8 mouse cellular contexts compared by ENCODE assay signal in genomic region chr17:56039345-56039744, GRCm38 (mm10). TPM values are rescaled to one million over a fixed set of nuclear protein-coding genes. Genes with fewer than 3 reads are reported as not detected.
DNase-seq lines count a peak whose midpoint lies in the region; ATAC-seq and TF ChIP-seq lines count a peak whose summit lies in the region.

No protein-coding gene starts in this region.

- no peak for TF ChIP-seq POLR2A in limb, embryonic 14.5 days (IDR thresholded peaks at IDR 0.05; ENCODE audit: borderline replicate concordance, extremely low read depth, insufficient read depth, insufficient read length)

- no peak overlapping the region; the same call in 1 of the 2 replicates for H3K9ac ChIP-seq in forebrain, embryonic 11.5 days (ENCODE audit: low read length)
- no peak overlapping the region for H3K9ac ChIP-seq in neural tube, embryonic 12.5 days
- H3K9ac ChIP-seq in limb, embryonic 14.5 days (ENCODE audit: low read depth, low read length, severe bottlenecking) = no peak overlapping the region
- no peak overlapping the region for H3K9ac ChIP-seq in stomach, embryonic 15.5 days

- no peaks in the 10 kb centered on the region for H3K9me3 ChIP-seq in forebrain, embryonic 10.5 days
- no peaks in the 10 kb centered on the region for H3K9me3 ChIP-seq in forebrain, embryonic 11.5 days (ENCODE audit: control insufficient read depth, low read length)
- no peaks in the 10 kb centered on the region for H3K9me3 ChIP-seq in neural tube, embryonic 12.5 days
- no peaks in the 10 kb centered on the region for H3K9me3 ChIP-seq in limb, embryonic 14.5 days (ENCODE audit: control insufficient read depth, low read length)
- no peaks in the 10 kb centered on the region for H3K9me3 ChIP-seq in stomach, embryonic 15.5 days

- peaks cover 29% of the 10 kb centered on the region for H3K36me3 ChIP-seq in forebrain, embryonic 10.5 days (replicated peaks)
- H3K36me3 ChIP-seq in forebrain, embryonic 11.5 days (ENCODE audit: control insufficient read depth, insufficient read depth, low read length) = peaks cover 2% of the 10 kb centered on the region; the same call in 1 of the 2 replicates
- peaks cover 9% of the 10 kb centered on the region; the same call in 1 of the 2 replicates for H3K36me3 ChIP-seq in neural tube, embryonic 12.5 days
- peaks cover 14% of the 10 kb centered on the region for H3K36me3 ChIP-seq in limb, embryonic 14.5 days (ENCODE audit: control insufficient read depth, insufficient read depth, low read length)
- H3K36me3 ChIP-seq in stomach, embryonic 15.5 days = no peaks in the 10 kb centered on the region

- H3K4me3 ChIP-seq in forebrain, embryonic 10.5 days = peak overlapping the region; percentile 91
- no peak overlapping the region for H3K4me3 ChIP-seq in forebrain, embryonic 11.5 days (ENCODE audit: low read depth, low read length)
- no peak overlapping the region for H3K4me3 ChIP-seq in neural tube, embryonic 12.5 days
- H3K4me3 ChIP-seq in limb, embryonic 14.5 days (replicated peaks; ENCODE audit: low read length) = peak overlapping the region; percentile 82
- H3K4me3 ChIP-seq in stomach, embryonic 15.5 days (replicated peaks) = peak overlapping the region; percentile 74; the same call in 1 of the 2 replicates

- H3K27ac ChIP-seq in forebrain, embryonic 10.5 days = peak overlapping the region; percentile 96; the same call in 1 of the 2 replicates
- no peak overlapping the region for H3K27ac ChIP-seq in forebrain, embryonic 11.5 days (ENCODE audit: low read depth, low read length)
- H3K27ac ChIP-seq in neural tube, embryonic 12.5 days = no peak overlapping the region
- no peak overlapping the region for H3K27ac ChIP-seq in limb, embryonic 14.5 days (replicated peaks; ENCODE audit: low read depth, low read length)
- H3K27ac ChIP-seq in stomach, embryonic 15.5 days = no peak overlapping the region; the same call in 1 of the 2 replicates

- 80% methylated on average over 4 of the region's 4 CpGs for WGBS in forebrain, embryonic 10.5 days
- 84% methylated on average over 4 of the region's 4 CpGs for WGBS in forebrain, embryonic 11.5 days
- 80% methylated on average over 4 of the region's 4 CpGs for WGBS in neural tube, embryonic 12.5 days
- WGBS in limb, embryonic 14.5 days = 73% methylated on average over 4 of the region's 4 CpGs
- 73% methylated on average over 4 of the region's 4 CpGs for WGBS in stomach, embryonic 15.5 days

- no peak overlapping the region; the same call in 1 of the 2 replicates for H3K4me2 ChIP-seq in forebrain, embryonic 11.5 days (ENCODE audit: low read depth, low read length, severe bottlenecking)
- H3K4me2 ChIP-seq in neural tube, embryonic 12.5 days (replicated peaks) = peak overlapping the region; percentile 85
- H3K4me2 ChIP-seq in limb, embryonic 14.5 days (replicated peaks; ENCODE audit: low read depth, low read length, severe bottlenecking) = peak overlapping the region; percentile 58; the same call in 1 of the 2 replicates
- peak overlapping the region; percentile 77 for H3K4me2 ChIP-seq in stomach, embryonic 15.5 days

- H3K27me3 ChIP-seq in forebrain, embryonic 10.5 days (ENCODE audit: poor library complexity, severe bottlenecking) = no peaks in the 10 kb centered on the region
- no peaks in the 10 kb centered on the region for H3K27me3 ChIP-seq in forebrain, embryonic 11.5 days (ENCODE audit: control insufficient read depth, insufficient read depth, low read length)
- no peaks in the 10 kb centered on the region for H3K27me3 ChIP-seq in neural tube, embryonic 12.5 days (replicated peaks)
- H3K27me3 ChIP-seq in limb, embryonic 14.5 days (ENCODE audit: control insufficient read depth, insufficient read depth, low read length) = no peaks in the 10 kb centered on the region
- H3K27me3 ChIP-seq in stomach, embryonic 15.5 days (replicated peaks) = no peaks in the 10 kb centered on the region

- ATAC-seq in forebrain, embryonic 11.5 days (replicated peaks; ENCODE audit: low FRiP score) = no peak
- no peak for ATAC-seq in neural tube, embryonic 12.5 days (ENCODE audit: low FRiP score, low read depth)
- ATAC-seq in limb, embryonic 14.5 days (ENCODE audit: low FRiP score, low read depth) = no peak
- no peak for ATAC-seq in stomach, embryonic 15.5 days (ENCODE audit: insufficient read depth, low FRiP score, low read depth)

- H3K4me1 ChIP-seq in forebrain, embryonic 10.5 days = peaks cover 42% of the 10 kb centered on the region
- peaks cover 15% of the 10 kb centered on the region for H3K4me1 ChIP-seq in forebrain, embryonic 11.5 days (replicated peaks; ENCODE audit: control insufficient read depth, insufficient read depth, low read length)
- peaks cover 26% of the 10 kb centered on the region for H3K4me1 ChIP-seq in neural tube, embryonic 12.5 days
- peaks cover 20% of the 10 kb centered on the region for H3K4me1 ChIP-seq in limb, embryonic 14.5 days (ENCODE audit: control insufficient read depth, insufficient read depth, low read length)
- peaks cover 23% of the 10 kb centered on the region for H3K4me1 ChIP-seq in stomach, embryonic 15.5 days

- no peak for DNase-seq in forebrain, embryonic 10.5 days (ENCODE audit: extremely low spot score, low spot score)
- DNase-seq in forebrain, embryonic 11.5 days (ENCODE audit: low spot score) = no peak
- no peak for DNase-seq in neural tube, embryonic 10.5 days (ENCODE audit: extremely low spot score, low spot score)
- no peak for DNase-seq in limb, embryonic 14.5 days (ENCODE audit: low spot score)
- DNase-seq in cerebellum, postnatal 25 days = no peak
- no peak for DNase-seq in right cerebral cortex, adult 2 months (ENCODE audit: low spot score in 2 of 2)

RNA-seq across cellular contexts. Expression of gene Chaf1a, which starts 0.9 kb away (rescaled TPM):
- 53.9 and 54.7 TPM in 2 replicates for polyA plus RNA-seq in forebrain, embryonic 10.5 days (2016; fragmentation: Nextera tagmentation; extraction: Ambion mirVana)
- 38.0 and 38.6 TPM in 2 replicates for polyA plus RNA-seq in forebrain, embryonic 11.5 days (2014; fragmentation: Nextera tagmentation; extraction: Ambion mirVana)
- polyA plus RNA-seq in neural tube, embryonic 12.5 days (2016; fragmentation: Nextera tagmentation; extraction: Ambion mirVana) = 25.3 and 29.6 TPM in 2 replicates
- polyA plus RNA-seq in limb, embryonic 14.5 days (2012; rRNA removed) = 22.8 and 25.1 TPM in 2 replicates
- 18.4 and 19.3 TPM in 2 replicates for polyA plus RNA-seq in limb, embryonic 14.5 days (2014; fragmentation: Nextera tagmentation; extraction: Ambion mirVana)
- 21.7 and 22.4 TPM in 2 replicates for polyA plus RNA-seq in stomach, embryonic 15.5 days (2015; fragmentation: Nextera tagmentation; extraction: Ambion mirVana)

RNA-seq across cellular contexts. Expression of gene Sh3gl1, which starts 2.9 kb away (rescaled TPM):
- 152 and 157 TPM in 2 replicates for polyA plus RNA-seq in forebrain, embryonic 10.5 days (2016; fragmentation: Nextera tagmentation; extraction: Ambion mirVana)
- 129 and 133 TPM in 2 replicates for polyA plus RNA-seq in forebrain, embryonic 11.5 days (2014; fragmentation: Nextera tagmentation; extraction: Ambion mirVana)
- 134 TPM in 2 replicates for polyA plus RNA-seq in neural tube, embryonic 12.5 days (2016; fragmentation: Nextera tagmentation; extraction: Ambion mirVana)
- 176 and 194 TPM in 2 replicates for polyA plus RNA-seq in limb, embryonic 14.5 days (2012; rRNA removed)
- polyA plus RNA-seq in limb, embryonic 14.5 days (2014; fragmentation: Nextera tagmentation; extraction: Ambion mirVana) = 166 and 178 TPM in 2 replicates
- 136 and 142 TPM in 2 replicates for polyA plus RNA-seq in stomach, embryonic 15.5 days (2015; fragmentation: Nextera tagmentation; extraction: Ambion mirVana)

RNA-seq across cellular contexts. Expression of gene Mpnd, which starts 33.8 kb away (rescaled TPM):
- polyA plus RNA-seq in forebrain, embryonic 10.5 days (2016; fragmentation: Nextera tagmentation; extraction: Ambion mirVana) = 105 and 114 TPM in 2 replicates
- polyA plus RNA-seq in forebrain, embryonic 11.5 days (2014; fragmentation: Nextera tagmentation; extraction: Ambion mirVana) = 164 and 191 TPM in 2 replicates
- polyA plus RNA-seq in neural tube, embryonic 12.5 days (2016; fragmentation: Nextera tagmentation; extraction: Ambion mirVana) = 209 and 214 TPM in 2 replicates
- polyA plus RNA-seq in limb, embryonic 14.5 days (2012; rRNA removed) = 118 and 148 TPM in 2 replicates
- polyA plus RNA-seq in limb, embryonic 14.5 days (2014; fragmentation: Nextera tagmentation; extraction: Ambion mirVana) = 101 and 114 TPM in 2 replicates
- polyA plus RNA-seq in stomach, embryonic 15.5 days (2015; fragmentation: Nextera tagmentation; extraction: Ambion mirVana) = 89.7 and 91.8 TPM in 2 replicates

RNA-seq across cellular contexts. Expression of gene Stap2, which starts 34.0 kb away (rescaled TPM):
- 5.6 and 7.4 TPM in 2 replicates for polyA plus RNA-seq in forebrain, embryonic 10.5 days (2016; fragmentation: Nextera tagmentation; extraction: Ambion mirVana)
- polyA plus RNA-seq in forebrain, embryonic 11.5 days (2014; fragmentation: Nextera tagmentation; extraction: Ambion mirVana) = 5.3 and 6.4 TPM in 2 replicates
- polyA plus RNA-seq in neural tube, embryonic 12.5 days (2016; fragmentation: Nextera tagmentation; extraction: Ambion mirVana) = 5.9 and 7.2 TPM in 2 replicates
- polyA plus RNA-seq in limb, embryonic 14.5 days (2012; rRNA removed) = 14.7 TPM in 2 replicates
- polyA plus RNA-seq in limb, embryonic 14.5 days (2014; fragmentation: Nextera tagmentation; extraction: Ambion mirVana) = 14.4 and 18.7 TPM in 2 replicates
- polyA plus RNA-seq in stomach, embryonic 15.5 days (2015; fragmentation: Nextera tagmentation; extraction: Ambion mirVana) = 28.0 and 30.9 TPM in 2 replicates

RNA-seq across cellular contexts. Expression of gene Ubxn6, which starts 35.5 kb away (rescaled TPM):
- polyA plus RNA-seq in forebrain, embryonic 10.5 days (2016; fragmentation: Nextera tagmentation; extraction: Ambion mirVana) = 30.2 and 32.4 TPM in 2 replicates
- 39.0 and 43.2 TPM in 2 replicates for polyA plus RNA-seq in forebrain, embryonic 11.5 days (2014; fragmentation: Nextera tagmentation; extraction: Ambion mirVana)
- polyA plus RNA-seq in neural tube, embryonic 12.5 days (2016; fragmentation: Nextera tagmentation; extraction: Ambion mirVana) = 61.0 and 63.8 TPM in 2 replicates
- 61.9 and 82.9 TPM in 2 replicates for polyA plus RNA-seq in limb, embryonic 14.5 days (2012; rRNA removed)
- polyA plus RNA-seq in limb, embryonic 14.5 days (2014; fragmentation: Nextera tagmentation; extraction: Ambion mirVana) = 36.4 and 43.1 TPM in 2 replicates
- polyA plus RNA-seq in stomach, embryonic 15.5 days (2015; fragmentation: Nextera tagmentation; extraction: Ambion mirVana) = 32.8 and 36.0 TPM in 2 replicates

Comparison
In these comparisons a context has a peak if more than half of its experiments do, and no peak if none do; other contexts are left out.
1. H3K4me3 ChIP-seq: peak in forebrain, embryonic 10.5 days (single experiment), limb, embryonic 14.5 days (single experiment) and stomach, embryonic 15.5 days (single experiment); none in forebrain, embryonic 11.5 days (single experiment) and neural tube, embryonic 12.5 days (single experiment).